Mouse (Mus musculus): ENCODE measurements around the gene Nup54.

DNA sequence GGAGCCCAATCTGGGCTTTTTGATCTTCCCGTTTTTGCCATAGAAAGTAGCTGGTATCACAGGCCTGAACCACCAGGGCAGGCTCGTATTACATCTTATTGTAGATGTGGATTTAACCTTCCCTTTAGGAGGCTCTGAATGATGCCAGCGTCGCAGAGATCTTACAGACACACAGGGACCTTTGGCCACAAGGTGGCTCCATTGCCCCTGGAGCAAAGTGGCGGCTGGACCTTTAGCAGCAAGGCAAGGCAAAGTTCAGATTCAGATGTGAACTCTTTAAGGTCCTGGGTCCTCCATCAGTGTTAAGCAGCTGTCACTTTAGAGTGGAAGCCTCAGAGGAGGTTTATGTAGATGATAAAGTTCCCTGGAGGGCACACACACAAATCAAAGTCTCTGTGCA is 26.3 kb upstream of the Nup54 start:
- TF ChIP-seq CTCF (IDR thresholded peaks at IDR 0.05; ENCODE audit: borderline replicate concordance, insufficient read depth, low read length) (peak; percentile 88), POLR2A (IDR thresholded peaks at IDR 0.05; ENCODE audit: low read depth, low read length) (no peak)
